Mouse (Mus musculus): ENCODE data around the gene Ttll5. TPM values are rescaled to one million over a fixed set of nuclear protein-coding genes. Genes with fewer than 3 reads are reported as not detected.

Ttll5 gene
- polyA plus RNA-seq, 1 experiment = 88.4 TPM

DNA sequence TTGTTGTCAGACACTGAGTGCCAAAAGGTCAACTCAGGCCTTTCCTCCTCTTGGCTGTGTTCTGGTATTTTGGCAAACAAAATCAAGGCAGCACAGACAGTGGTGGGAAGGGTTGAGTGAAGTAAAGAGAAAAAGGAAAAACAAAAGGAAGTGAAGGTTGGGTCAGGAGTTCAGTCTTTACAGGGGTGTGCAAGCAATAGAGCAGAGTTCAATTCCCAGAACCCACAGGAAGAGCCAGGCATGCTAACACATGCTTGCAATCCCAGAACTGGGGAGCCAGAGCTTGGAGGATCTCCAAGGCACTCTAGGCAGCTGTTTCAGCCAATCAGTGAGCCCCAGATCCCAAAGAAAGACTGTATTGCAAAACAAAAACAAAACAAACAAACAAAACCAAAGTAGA is 240.3 kb downstream of the Ttll5 start:
- Histone ChIP-seq H3K27me3 (ENCODE audit: control insufficient read depth, insufficient read depth, low read length) (no peaks in the 10 kb centered on the region), H3K27ac (ENCODE audit: insufficient read depth, low read length) (no peak overlapping the region), H3K4me1 (ENCODE audit: control insufficient read depth, insufficient read depth, low read length) (no peaks in the 10 kb centered on the region), H3K4me3 (replicated peaks; ENCODE audit: insufficient read depth, low read depth, low read length) (no peak overlapping the region)
- DNase-seq = no peak
- TF ChIP-seq CTCF (IDR thresholded peaks at IDR 0.05; ENCODE audit: borderline replicate concordance, insufficient read depth, low read depth, low read length) (no peak), POLR2A (IDR thresholded peaks at IDR 0.05; ENCODE audit: borderline replicate concordance, insufficient read depth, low read length) (no peak)

DNA sequence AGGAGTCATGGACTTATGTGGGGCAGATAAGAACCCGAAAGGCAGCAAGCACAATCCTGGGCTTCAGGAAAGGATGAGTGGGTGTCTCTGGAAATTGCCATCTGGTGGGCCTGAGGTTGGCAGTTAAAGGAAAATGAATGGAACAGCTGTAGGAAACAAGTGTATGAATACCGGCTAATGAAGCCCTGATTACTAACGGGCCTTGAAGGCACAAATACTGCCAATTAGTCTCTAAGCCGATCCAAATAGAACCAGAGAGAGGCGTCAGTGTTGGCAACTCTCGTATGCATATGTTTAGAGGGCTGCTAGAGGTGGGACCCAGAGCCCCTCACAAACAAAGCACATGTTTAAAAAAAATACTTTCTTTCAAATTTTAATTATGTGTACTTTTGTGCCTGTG is 247.0 kb downstream of the Ttll5 start:
- DNase-seq = no peak
- Histone ChIP-seq H3K4me1 (ENCODE audit: control insufficient read depth, insufficient read depth, low read length) (peaks cover 9% of the 10 kb centered on the region; the same call in 1 of the 2 replicates), H3K27ac (ENCODE audit: insufficient read depth, low read length) (no peak overlapping the region), H3K27me3 (ENCODE audit: control insufficient read depth, insufficient read depth, low read length) (no peaks in the 10 kb centered on the region), H3K4me3 (replicated peaks; ENCODE audit: insufficient read depth, low read depth, low read length) (no peak overlapping the region)
- no peak for TF ChIP-seq POLR2A (IDR thresholded peaks at IDR 0.05; ENCODE audit: borderline replicate concordance, insufficient read depth, low read length)
- TF ChIP-seq CTCF (IDR thresholded peaks at IDR 0.05; ENCODE audit: borderline replicate concordance, insufficient read depth, low read depth, low read length) = no peak
- 56% methylated on average over 6 of the region's 6 CpGs for WGBS

DNA sequence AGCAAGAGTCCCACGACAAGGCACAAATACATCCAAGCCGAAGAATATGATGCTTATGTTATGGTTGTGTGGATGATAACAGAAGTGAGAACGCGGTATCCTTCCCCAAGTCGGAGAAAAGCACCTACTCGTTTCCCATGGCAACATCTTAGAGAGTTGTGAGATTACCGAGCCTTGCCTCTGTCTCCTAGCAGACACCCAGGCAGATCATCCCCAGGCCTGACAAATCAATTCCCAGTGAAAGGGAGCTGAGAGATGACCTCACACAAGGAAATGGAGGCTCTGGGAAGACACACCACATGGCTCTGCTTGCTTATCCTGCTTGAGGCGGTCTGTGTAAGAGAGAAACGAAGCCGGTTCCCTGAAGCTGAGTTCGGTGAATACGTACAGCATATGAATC is 250.2 kb downstream of the Ttll5 start:
- WGBS = 90% methylated on average over 12 of the region's 12 CpGs
- no peak for DNase-seq
- Histone ChIP-seq H3K27ac (ENCODE audit: insufficient read depth, low read length) (no peak overlapping the region), H3K4me3 (replicated peaks; ENCODE audit: insufficient read depth, low read depth, low read length) (no peak overlapping the region), H3K27me3 (ENCODE audit: control insufficient read depth, insufficient read depth, low read length) (no peaks in the 10 kb centered on the region), H3K4me1 (ENCODE audit: control insufficient read depth, insufficient read depth, low read length) (peaks cover 13% of the 10 kb centered on the region)
- no peak for TF ChIP-seq POLR2A (IDR thresholded peaks at IDR 0.05; ENCODE audit: borderline replicate concordance, insufficient read depth, low read length)
- no peak for TF ChIP-seq CTCF (IDR thresholded peaks at IDR 0.05; ENCODE audit: borderline replicate concordance, insufficient read depth, low read depth, low read length)

DNA sequence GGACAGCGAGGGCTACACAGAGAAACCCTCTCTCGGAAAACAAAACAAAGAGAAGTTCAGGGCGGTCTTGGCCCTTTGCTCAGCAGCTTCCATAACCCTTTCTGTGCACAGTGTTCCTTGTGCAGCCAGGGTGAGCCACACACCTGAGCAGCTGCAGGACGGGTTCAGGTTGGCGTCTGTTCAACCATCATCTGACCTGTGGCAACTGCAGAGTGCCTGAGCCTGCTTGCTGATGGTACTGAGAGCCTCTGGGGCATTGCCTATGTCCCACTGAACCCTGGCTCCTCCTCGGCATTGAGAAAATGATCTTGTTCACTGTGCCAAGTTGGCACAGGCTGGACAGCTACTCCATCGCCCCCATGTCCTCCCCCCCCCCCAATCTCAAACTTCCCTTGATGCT is 250.9 kb downstream of the Ttll5 start:
- TF ChIP-seq CTCF (IDR thresholded peaks at IDR 0.05; ENCODE audit: borderline replicate concordance, insufficient read depth, low read depth, low read length) = no peak
- TF ChIP-seq POLR2A (IDR thresholded peaks at IDR 0.05; ENCODE audit: borderline replicate concordance, insufficient read depth, low read length) = no peak
- H3K27me3 ChIP-seq (ENCODE audit: control insufficient read depth, insufficient read depth, low read length) = no peaks in the 10 kb centered on the region
- peaks cover 13% of the 10 kb centered on the region for H3K4me1 ChIP-seq (ENCODE audit: control insufficient read depth, insufficient read depth, low read length)
- 61% methylated on average over 7 of the region's 7 CpGs for WGBS
- DNase-seq = peak in 1 of 2 experiments; percentile 30
- peak overlapping the region; percentile 56 for H3K4me3 ChIP-seq (replicated peaks; ENCODE audit: insufficient read depth, low read depth, low read length)
- H3K27ac ChIP-seq (ENCODE audit: insufficient read depth, low read length) = no peak overlapping the region

DNA sequence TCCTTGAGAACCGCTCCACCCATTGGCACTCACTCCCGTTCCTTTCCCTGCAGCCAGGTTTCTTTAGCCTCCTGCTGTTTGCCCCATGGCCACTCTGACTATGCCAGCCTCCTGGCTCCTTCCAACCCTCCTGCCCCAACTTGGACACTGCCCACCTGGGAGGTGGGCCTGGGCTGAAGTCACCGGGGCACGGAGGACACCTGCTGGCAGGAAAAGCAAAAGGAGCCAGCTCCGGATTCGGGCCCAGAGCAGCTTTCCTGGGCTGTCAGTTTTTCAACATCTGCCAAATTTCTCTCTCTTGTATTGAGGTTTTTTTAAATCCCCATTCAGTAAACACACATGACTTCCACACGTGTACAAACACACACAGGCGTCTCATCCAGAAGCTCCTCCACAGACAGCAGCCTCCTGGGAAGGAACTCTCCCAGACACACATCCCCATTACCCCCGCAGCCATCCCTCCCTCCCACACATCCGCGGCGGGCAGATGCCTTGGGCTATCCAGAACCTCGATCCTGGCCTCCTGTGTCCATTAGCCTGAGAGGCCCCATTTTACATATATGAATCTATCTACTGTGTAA is 252.0 kb downstream of the Ttll5 start:
- 9% methylated on average over 13 of the region's 13 CpGs for WGBS
- 0 out of 2 replicates have a peak overlapping the region, but pooled peaks have one; percentile 6 for H3K27ac ChIP-seq (ENCODE audit: insufficient read depth, low read length)
- DNase-seq = peak; percentile 79 to 83
- no peaks in the 10 kb centered on the region for H3K27me3 ChIP-seq (ENCODE audit: control insufficient read depth, insufficient read depth, low read length)
- peak overlapping the region; percentile 56 for H3K4me3 ChIP-seq (replicated peaks; ENCODE audit: insufficient read depth, low read depth, low read length)
- TF ChIP-seq CTCF (IDR thresholded peaks at IDR 0.05; ENCODE audit: borderline replicate concordance, insufficient read depth, low read depth, low read length) (peak; percentile 7; the same call in 1 of the 2 replicates), POLR2A (IDR thresholded peaks at IDR 0.05; ENCODE audit: borderline replicate concordance, insufficient read depth, low read length) (no peak)
- H3K4me1 ChIP-seq (ENCODE audit: control insufficient read depth, insufficient read depth, low read length) = peaks cover 13% of the 10 kb centered on the region

- Histone ChIP-seq H3K4me3 (replicated peaks; ENCODE audit: insufficient read depth, low read depth, low read length) (peak overlapping the region; percentile 56), H3K27ac (ENCODE audit: insufficient read depth, low read length) (peak overlapping the region; percentile 65), H3K27me3 (ENCODE audit: control insufficient read depth, insufficient read depth, low read length) (no peaks in the 10 kb centered on the region), H3K4me1 (ENCODE audit: control insufficient read depth, insufficient read depth, low read length) (peaks cover 13% of the 10 kb centered on the region)
- 21% methylated on average over 8 of the region's 8 CpGs for WGBS
- TF ChIP-seq CTCF (IDR thresholded peaks at IDR 0.05; ENCODE audit: borderline replicate concordance, insufficient read depth, low read depth, low read length) = no peak
- DNase-seq = peak in 1 of 2 experiments; percentile 50
These were observed 252.9 kb downstream of the Ttll5 start for GRCm38 (mm10) chr12:86077322-86077721.

GRCm38 (mm10) chr12:86077736-86078135 is 253.3 kb downstream of the Ttll5 start:
- peaks cover 13% of the 10 kb centered on the region for H3K4me1 ChIP-seq (ENCODE audit: control insufficient read depth, insufficient read depth, low read length)
- DNase-seq = peak; percentile 57 to 68
- no peaks in the 10 kb centered on the region for H3K27me3 ChIP-seq (ENCODE audit: control insufficient read depth, insufficient read depth, low read length)
- H3K27ac ChIP-seq (ENCODE audit: insufficient read depth, low read length) = peak overlapping the region; percentile 65
- 21% methylated on average over 11 of the region's 11 CpGs for WGBS
- H3K4me3 ChIP-seq (replicated peaks; ENCODE audit: insufficient read depth, low read depth, low read length) = peak overlapping the region; percentile 56
- TF ChIP-seq POLR2A (IDR thresholded peaks at IDR 0.05; ENCODE audit: borderline replicate concordance, insufficient read depth, low read length) = no peak
- no peak for TF ChIP-seq CTCF (IDR thresholded peaks at IDR 0.05; ENCODE audit: borderline replicate concordance, insufficient read depth, low read depth, low read length)

DNA sequence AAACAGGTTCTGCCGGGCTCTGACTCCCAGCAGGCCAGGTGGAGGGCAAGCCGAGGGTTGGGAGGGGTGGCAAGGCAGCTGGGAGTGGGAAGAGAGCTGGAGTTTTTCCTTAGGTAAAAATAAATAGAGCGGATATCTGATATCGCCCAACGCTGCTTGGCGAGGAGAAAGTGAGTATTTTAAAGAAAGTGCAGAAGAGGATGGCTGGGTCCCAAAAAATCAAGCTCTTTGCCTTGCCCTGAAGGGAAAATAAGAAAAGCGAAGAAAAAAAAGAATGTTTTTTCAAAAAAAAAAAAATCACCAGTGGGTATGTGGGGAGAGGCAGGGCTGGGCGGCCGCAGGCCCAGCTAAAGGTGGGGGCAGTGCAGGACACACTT is 253.7 kb downstream of the Ttll5 start:
- DNase-seq = no peak
- TF ChIP-seq POLR2A (IDR thresholded peaks at IDR 0.05; ENCODE audit: borderline replicate concordance, insufficient read depth, low read length) (no peak), CTCF (IDR thresholded peaks at IDR 0.05; ENCODE audit: borderline replicate concordance, insufficient read depth, low read depth, low read length) (no peak)
- Histone ChIP-seq H3K4me1 (ENCODE audit: control insufficient read depth, insufficient read depth, low read length) (peaks cover 13% of the 10 kb centered on the region), H3K27me3 (ENCODE audit: control insufficient read depth, insufficient read depth, low read length) (no peaks in the 10 kb centered on the region), H3K27ac (ENCODE audit: insufficient read depth, low read length) (peak overlapping the region; percentile 65), H3K4me3 (replicated peaks; ENCODE audit: insufficient read depth, low read depth, low read length) (peak overlapping the region; percentile 56)
- WGBS = 30% methylated on average over 9 of the region's 9 CpGs

All from cerebellum, adult 2 months (tissue).